Mouse (Mus musculus) limb, embryonic 14.5 days (tissue): ENCODE data around the gene Coa3. TPM values are rescaled to one million over a fixed set of nuclear protein-coding genes. Genes with fewer than 3 reads are reported as not detected.

Experiments used
- ATAC-seq: fragments of 200-750 bp; cut with Nextera tagmentation; 2 replicates; pipeline ENCODE4 v1.8.0; 2017; ENCODE audit warnings: low read depth, moderate number of reproducible peaks, moderate TSS enrichment; ENCODE audit not compliant: low FRiP score
- DNase-seq: peaks from one replicate; pipeline ENCODE4 v3.0.0-alpha.2; 2015; ENCODE audit warnings: low spot score
- H3K27ac ChIP-seq: fragments of 300-500 bp; sonication (generic); replicated peaks from 2 replicates; pipeline ENCODE4 v1.5.1; 2014; ENCODE audit warnings: low read depth, mild to moderate bottlenecking, low read length, moderate library complexity, mixed read lengths
- H3K27me3 ChIP-seq: fragments of 300-500 bp; sonication (generic); 2 replicates; pipeline ENCODE4 v1.6.1; 2014; ENCODE audit warnings: low read length, mixed read lengths; ENCODE audit not compliant: control insufficient read depth, insufficient read depth
- H3K36me3 ChIP-seq: fragments of 300-500 bp; sonication (generic); 2 replicates; pipeline ENCODE4 v1.6.1; 2014; ENCODE audit warnings: mild to moderate bottlenecking, low read length, moderate library complexity, mixed read lengths; ENCODE audit not compliant: control insufficient read depth, insufficient read depth
- H3K4me1 ChIP-seq: fragments of 300-500 bp; sonication (generic); 2 replicates; pipeline ENCODE4 v1.6.1; 2014; ENCODE audit warnings: antibody characterized with exemption, low read length, mixed read lengths; ENCODE audit not compliant: control insufficient read depth, insufficient read depth
- H3K4me2 ChIP-seq: fragments of 300-500 bp; sonication (generic); replicated peaks from 2 replicates; pipeline ENCODE4 v1.6.1; 2014; ENCODE audit warnings: low read depth, mild to moderate bottlenecking, low read length, moderate library complexity; ENCODE audit not compliant: severe bottlenecking
- H3K4me3 ChIP-seq: fragments of 300-500 bp; sonication (generic); replicated peaks from 2 replicates; pipeline ENCODE4 v1.5.1; 2014; ENCODE audit warnings: low read length
- H3K9ac ChIP-seq: fragments of 300-500 bp; sonication (generic); 2 replicates; pipeline ENCODE4 v1.6.1; 2014; ENCODE audit warnings: mild to moderate bottlenecking, low read depth, low read length, moderate library complexity; ENCODE audit not compliant: severe bottlenecking
- H3K9me3 ChIP-seq: fragments of 300-500 bp; sonication (generic); 2 replicates; pipeline ENCODE4 v1.6.1; 2016; ENCODE audit warnings: low read length; ENCODE audit not compliant: control insufficient read depth
- POLR2A ChIP-seq: fragments of 200-500 bp; IDR thresholded peaks from 2 replicates; pipeline ENCODE4 v1.8.0; 2012; ENCODE audit warnings: inconsistent platforms, mild to moderate bottlenecking, moderate library complexity, borderline replicate concordance; ENCODE audit not compliant: insufficient read depth, insufficient read length; ENCODE audit errors: extremely low read depth
- WGBS: fragments of 180-500 bp; shearing (Covaris S2); extraction: QIAGEN DNeasy Blood & Tissue Kit; methylation state at CpG from one replicate; pipeline ENCODE4 v1.1.7; 2014; 5-methylcytosine and 5-hydroxymethylcytosine counted together
- polyA plus RNA-seq, 2 experiments: library from polyadenylated mRNA; depleted of rRNA in 1 of 2; stranded (reverse) in 1 of 2; unstranded in 1 of 2; fragments of >200 nt; fragmentation: Nextera tagmentation in 1 of 2; extraction: Ambion mirVana in 1 of 2; gene quantifications; 2 replicates each; pipeline versions ENCODE4 v1.2.1 to v1.2.3; 2012 to 2014

Coa3 gene
- polyA plus RNA-seq, 2 experiments: 182 to 183 TPM

DNA sequence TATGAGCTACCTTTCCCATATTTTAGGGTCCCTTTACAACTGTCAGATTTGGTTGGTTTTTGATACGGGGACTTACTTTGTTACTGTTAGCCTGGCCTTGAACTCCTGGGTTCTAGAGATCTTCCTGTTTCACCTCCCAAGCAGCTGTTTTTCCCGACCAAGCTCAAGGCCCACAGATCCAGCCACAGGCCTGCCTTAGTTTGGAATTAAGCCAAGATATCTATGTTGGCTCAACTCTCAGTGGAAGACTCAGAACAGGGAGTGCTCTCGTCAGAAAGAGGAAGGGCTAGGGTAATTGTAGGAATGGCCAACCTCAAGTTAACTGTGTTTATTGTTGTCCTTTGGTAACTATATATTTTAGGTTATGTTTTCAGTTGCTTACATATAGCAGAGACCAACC lies 33.2 kb upstream of the Coa3 start:
- H3K4me1 ChIP-seq: peaks cover 6% of the 10 kb centered on the region
- H3K4me2 ChIP-seq: no peak overlapping the region
- no peak overlapping the region for H3K27ac ChIP-seq
- ATAC-seq (no peak), DNase-seq (no peak)
- H3K27me3 ChIP-seq: no peaks in the 10 kb centered on the region
- TF ChIP-seq POLR2A: no peak
- H3K9me3 ChIP-seq: no peaks in the 10 kb centered on the region
- H3K36me3 ChIP-seq: no peaks in the 10 kb centered on the region
- no peak overlapping the region for H3K9ac ChIP-seq
- 72% methylated on average over 3 of the region's 3 CpGs for WGBS
- H3K4me3 ChIP-seq: no peak overlapping the region

DNA sequence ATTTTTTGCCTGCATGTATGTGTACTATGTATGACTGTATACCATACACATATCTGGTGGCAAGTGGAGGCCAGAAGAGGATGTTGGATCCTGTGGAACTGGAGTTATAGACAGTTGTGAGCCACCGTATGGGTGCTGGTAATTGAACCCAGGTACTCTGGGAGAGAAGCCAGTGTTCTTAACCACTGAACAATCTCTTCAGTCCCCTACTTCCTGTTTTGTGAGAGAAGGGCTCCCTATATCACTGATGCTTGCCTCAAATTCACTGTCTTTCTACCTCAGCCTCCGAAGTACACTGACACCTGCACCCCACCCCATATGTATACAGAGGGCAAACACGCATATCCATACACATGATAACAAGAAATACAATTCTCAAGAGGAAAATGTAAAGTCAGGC lies 32.2 kb upstream of the Coa3 start:
- H3K9me3 ChIP-seq: no peaks in the 10 kb centered on the region
- DNase-seq: no peak

DNA sequence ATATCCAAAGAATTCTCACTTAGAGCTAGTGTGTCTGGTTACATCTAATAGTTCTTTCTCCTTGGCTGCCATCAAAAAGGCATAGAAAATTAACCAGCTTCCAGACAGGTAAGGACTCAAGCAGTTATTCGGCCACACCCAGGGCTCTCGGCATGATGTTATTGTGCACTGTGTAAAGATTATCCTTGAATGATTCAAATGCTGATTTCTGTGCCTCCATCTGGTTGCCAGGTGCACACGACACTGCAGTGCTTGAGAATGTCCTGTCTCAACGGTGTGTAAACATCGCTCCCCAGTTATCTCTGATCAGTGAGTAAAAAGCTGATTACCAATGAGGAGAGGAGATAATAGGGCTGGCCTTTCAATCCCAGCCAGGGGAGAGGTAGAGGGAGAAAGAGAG lies 28.8 kb upstream of the Coa3 start:
- Histone ChIP-seq H3K4me2 (no peak overlapping the region), H3K9ac (no peak overlapping the region), H3K4me3 (no peak overlapping the region), H3K4me1 (no peaks in the 10 kb centered on the region), H3K27me3 (no peaks in the 10 kb centered on the region), H3K36me3 (no peaks in the 10 kb centered on the region), H3K9me3 (no peaks in the 10 kb centered on the region), H3K27ac (no peak overlapping the region)
- no peak for DNase-seq
- no peak for ATAC-seq
- 37% methylated on average over 5 of the region's 5 CpGs for WGBS
- TF ChIP-seq POLR2A: no peak

More for the DNA sequence above, 32.2 kb upstream of the Coa3 start:
- Histone ChIP-seq H3K27ac (no peak overlapping the region), H3K4me1 (no peaks in the 10 kb centered on the region), H3K4me2 (no peak overlapping the region), H3K9ac (no peak overlapping the region), H3K4me3 (no peak overlapping the region), H3K27me3 (no peaks in the 10 kb centered on the region), H3K36me3 (no peaks in the 10 kb centered on the region)
- no peak for TF ChIP-seq POLR2A
- WGBS: 90% methylated on average over 3 of the region's 3 CpGs
- ATAC-seq: no peak

DNA sequence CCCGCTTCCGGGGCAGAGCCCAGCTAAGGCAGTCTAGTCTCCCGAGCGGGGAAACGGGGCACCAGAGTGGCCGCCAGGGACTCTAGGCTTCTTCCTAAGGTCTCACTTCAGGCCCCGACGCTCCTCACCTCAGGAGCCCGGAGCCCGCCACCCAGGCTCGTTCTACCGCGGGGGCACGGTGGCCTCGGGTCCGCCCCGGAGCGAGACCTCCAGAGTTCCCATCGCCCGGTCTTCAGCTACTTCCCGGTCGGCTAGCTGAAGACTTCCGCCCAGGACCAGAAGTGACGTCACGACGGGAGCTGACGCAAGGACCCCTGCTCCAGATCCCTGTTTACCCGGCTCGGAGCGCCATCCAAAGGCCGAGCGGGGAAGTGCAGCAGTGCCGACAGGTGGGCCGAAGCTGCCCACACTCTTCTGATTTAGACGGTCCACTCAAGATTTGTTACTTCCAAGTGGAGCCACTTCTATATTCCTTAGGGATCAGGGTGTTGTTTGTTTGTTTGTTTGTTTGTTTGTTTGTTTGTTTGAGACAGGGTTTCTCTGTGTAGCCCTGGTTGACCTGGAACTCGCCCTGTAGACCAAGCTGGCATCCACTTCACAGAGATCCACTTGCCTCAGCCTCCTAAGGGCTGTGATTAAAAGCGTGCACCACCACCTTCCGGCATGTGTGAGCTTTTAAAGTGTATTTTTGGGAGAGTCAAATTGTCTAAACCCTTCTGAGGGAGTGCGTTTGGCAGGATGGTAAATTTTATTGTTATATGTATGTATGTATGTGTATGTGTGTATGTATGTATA lies 23.3 kb upstream of the Coa3 start, which contains the start of gene Becn1:
Gene Becn1, minus strand, starts transcription at position 283 of the 795 bp plus-strand sequence.
- Histone ChIP-seq H3K4me2 (peak within 1 kb of the TSS; percentile 82), H3K36me3 (peaks cover 25% of the 10 kb centered on the region), H3K9ac (peak within 1 kb of the TSS; percentile 86), H3K9me3 (no peaks in the 10 kb centered on the region), H3K4me3 (peak within 1 kb of the TSS; percentile 87), H3K4me1 (peaks cover 10% of the 10 kb centered on the region), H3K27ac (0 out of 2 replicates have a peak within 1 kb of the TSS, but pooled peaks have one; percentile 26), H3K27me3 (no peaks in the 10 kb centered on the region)
- TF ChIP-seq POLR2A: no peak
- WGBS: 6% methylated on average over 34 of the region's 39 CpGs
- DNase-seq: peak; percentile 95
- ATAC-seq: peak; percentile 93

DNA sequence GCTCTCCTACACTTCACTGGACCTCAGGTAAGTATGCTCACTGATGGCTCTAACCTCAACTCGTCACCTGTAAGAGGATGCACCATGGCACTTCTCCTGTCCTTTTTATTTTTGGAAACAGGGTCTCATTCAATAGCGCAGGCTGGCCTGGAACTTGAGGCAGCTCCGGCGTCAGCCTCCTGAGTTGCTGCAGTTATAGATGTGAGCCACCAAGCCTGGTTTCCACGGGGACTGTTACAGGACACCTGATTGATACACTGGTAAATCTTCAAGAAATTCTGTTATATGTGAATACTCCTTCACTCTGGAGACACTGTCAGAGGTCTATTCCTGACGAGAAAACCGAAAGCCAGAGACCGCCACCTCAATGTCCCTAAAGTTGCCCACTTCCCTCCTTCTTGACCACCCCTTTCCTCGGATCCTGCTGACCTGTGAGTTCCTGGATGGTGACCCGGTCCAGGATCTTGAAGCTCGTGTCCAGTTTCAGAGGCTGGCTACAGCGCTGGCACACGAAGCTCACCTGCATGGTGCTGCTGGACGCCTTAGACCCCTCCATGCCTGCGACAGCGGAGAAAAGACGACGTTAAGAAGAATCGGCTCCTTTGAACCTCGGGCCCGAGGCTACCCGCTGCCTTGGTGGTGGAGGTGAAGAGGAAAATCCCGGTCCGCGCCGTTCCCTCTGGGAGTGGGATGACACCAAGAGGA lies 22.5 kb upstream of the Coa3 start:
- H3K9ac ChIP-seq: peak overlapping the region; percentile 86
- H3K36me3 ChIP-seq: peaks cover 30% of the 10 kb centered on the region
- H3K9me3 ChIP-seq: no peaks in the 10 kb centered on the region
- peaks cover 10% of the 10 kb centered on the region for H3K4me1 ChIP-seq
- peak overlapping the region; percentile 82 for H3K4me2 ChIP-seq
- H3K4me3 ChIP-seq: peak overlapping the region; percentile 87
- 12% methylated on average over 26 of the region's 26 CpGs for WGBS
- ATAC-seq (peak; percentile 32), DNase-seq (no peak)
- no peak for TF ChIP-seq POLR2A
- H3K27me3 ChIP-seq: no peaks in the 10 kb centered on the region
- H3K27ac ChIP-seq: 0 out of 2 replicates have a peak overlapping the region, but pooled peaks have one; percentile 26
